Mouse (Mus musculus): ENCODE measurements around the gene Frmd4b. TPM values are rescaled to one million over a fixed set of nuclear protein-coding genes. Genes with fewer than 3 reads are reported as not detected.
A peak's percentile ranks its signal among the peaks of the same experiment; 100 is the strongest.
"Not testable (repeated sequence)": the region's sequence is repeated elsewhere in the genome, so short reads cannot be mapped to it uniquely, and the experiment has no call there.

Frmd4b gene
- polyA plus RNA-seq, 1 experiment from 2014 or later: 21.5 TPM

DNA sequence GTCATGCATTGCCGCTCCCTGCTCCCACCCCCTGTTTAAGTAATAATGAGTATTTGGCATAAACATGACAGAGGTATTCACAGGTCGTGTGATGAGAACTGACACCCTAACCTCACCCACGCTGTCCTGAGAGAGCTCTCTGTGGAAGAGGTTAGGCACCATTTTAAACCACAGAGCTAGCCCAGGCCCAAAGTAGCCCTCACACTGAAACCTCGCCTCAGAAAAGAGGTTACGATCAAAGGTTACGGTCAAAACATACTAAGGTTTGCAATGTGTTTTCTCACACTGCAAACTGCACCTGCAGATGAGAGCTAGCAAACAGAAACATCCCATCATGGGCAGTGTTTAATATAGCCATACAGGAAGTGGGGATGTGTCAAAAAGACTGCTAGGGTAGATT is 230.0 kb downstream of the Frmd4b start:
- no peaks in the 10 kb centered on the region for H3K27me3 ChIP-seq
- in situ Hi-C loops (cut with MboI; ENCODE audit: low pct_unique_long_range_greater_than_20kb): no loop called here
- ATAC-seq (no peak), DNase-seq (ENCODE audit: low read depth, low spot score) (no peak)
- TF ChIP-seq CTCF (IDR thresholded peaks at IDR 0.05): no peak
- POLR2A ChIA-PET: interaction anchor here (0.6 to 0.9 kb wide), 2 partner anchors 33 to 40 kb away, joined by 3 read pairs; no protein-coding TSS in a partner anchor
- CTCF ChIA-PET: interaction anchor here (1.4 kb wide), 1 partner anchor 25 kb away, joined by 4 read pairs; no protein-coding TSS in a partner anchor

- no peaks in the 10 kb centered on the region for H3K27me3 ChIP-seq
- ATAC-seq (no peak), DNase-seq (ENCODE audit: low read depth, low spot score) (no peak)
- in situ Hi-C loops (cut with MboI; ENCODE audit: low pct_unique_long_range_greater_than_20kb): no loop called here
- POLR2A ChIA-PET: no interaction called here
- TF ChIP-seq CTCF (IDR thresholded peaks at IDR 0.05): no peak
- CTCF ChIA-PET: no interaction called here
Measured at GRCm38 (mm10) chr6:97384918-97385317, 232.4 kb downstream of the Frmd4b start.

GRCm38 (mm10) chr6:97381275-97381674 is 236.1 kb downstream of the Frmd4b start:
- in situ Hi-C loops (cut with MboI; ENCODE audit: low pct_unique_long_range_greater_than_20kb): no loop called here
- CTCF ChIA-PET: no interaction called here
- DNase-seq (ENCODE audit: low read depth, low spot score) (peak; percentile 35), ATAC-seq (peak; percentile 82)
- POLR2A ChIA-PET: no interaction called here
- TF ChIP-seq CTCF (IDR thresholded peaks at IDR 0.05): no peak
- no peaks in the 10 kb centered on the region for H3K27me3 ChIP-seq

DNA sequence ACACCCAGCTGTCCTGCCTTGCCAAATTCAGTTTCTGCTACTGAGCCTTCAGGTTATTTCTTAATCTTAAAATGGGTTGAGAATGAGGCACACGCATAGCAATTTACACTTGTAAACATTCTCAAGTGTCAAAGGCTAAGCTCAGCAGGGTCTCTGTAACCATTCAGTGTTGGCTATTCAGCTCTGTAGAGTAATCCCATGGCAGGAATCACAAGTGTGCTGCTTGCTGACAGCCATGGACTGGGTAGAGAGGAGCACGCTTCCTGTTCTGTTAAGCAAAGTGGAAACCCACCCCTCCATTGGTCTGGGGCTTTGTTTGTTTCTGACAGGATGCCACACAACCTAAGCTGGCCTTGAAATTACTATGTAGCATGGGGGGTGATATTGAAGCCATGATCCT is 246.4 kb downstream of the Frmd4b start:
- no peak for ATAC-seq
- POLR2A ChIA-PET: no interaction called here
- CTCF ChIA-PET: interaction anchor here (1.2 to 1.4 kb wide), 3 partner anchors 9 to 12 kb away, joined by 3 to 6 read pairs (median 4); no protein-coding TSS in a partner anchor
- no peaks in the 10 kb centered on the region for H3K27me3 ChIP-seq
- TF ChIP-seq CTCF (IDR thresholded peaks at IDR 0.05): no peak
- in situ Hi-C loops (cut with MboI; ENCODE audit: low pct_unique_long_range_greater_than_20kb): no loop called here
- DNase-seq (ENCODE audit: low read depth, low spot score): no peak

- TF ChIP-seq CTCF (IDR thresholded peaks at IDR 0.05): no peak
- in situ Hi-C loops (cut with MboI; ENCODE audit: low pct_unique_long_range_greater_than_20kb): no loop called here
- H3K27me3 ChIP-seq: no peaks in the 10 kb centered on the region
- ATAC-seq: no peak
- CTCF ChIA-PET: interaction anchor here (0.9 to 1.4 kb wide), 4 partner anchors 9 to 12 kb away, joined by 3 to 6 read pairs (median 4); no protein-coding TSS in a partner anchor
- no peak for DNase-seq (ENCODE audit: low read depth, low spot score)
- POLR2A ChIA-PET: no interaction called here
Measured at GRCm38 (mm10) chr6:97370460-97370859, 246.9 kb downstream of the Frmd4b start.

- in situ Hi-C loops (cut with MboI; ENCODE audit: low pct_unique_long_range_greater_than_20kb): no loop called here
- CTCF ChIA-PET: no interaction called here
- no peak for ATAC-seq
Measured at GRCm38 (mm10) chr6:97363846-97364245, 253.5 kb downstream of the Frmd4b start.

DNA sequence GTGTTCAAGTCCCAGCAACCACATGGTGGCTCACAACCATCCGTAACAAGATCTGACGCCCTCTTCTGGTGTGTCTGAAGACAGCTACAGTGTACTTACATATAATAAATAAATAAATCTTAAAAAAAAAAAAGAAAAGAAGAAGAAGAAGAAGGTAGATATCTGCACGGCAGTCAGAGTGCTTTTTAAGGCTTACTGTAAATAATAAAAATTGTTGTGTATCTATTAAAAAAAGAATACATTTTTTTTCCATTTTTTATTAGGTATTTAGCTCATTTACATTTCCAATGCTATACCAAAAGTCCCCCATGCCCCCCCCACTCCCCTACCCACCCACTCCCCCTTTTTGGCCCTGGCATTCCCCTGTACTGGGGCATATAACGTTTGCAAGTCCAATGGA is 259.7 kb downstream of the Frmd4b start:
- in situ Hi-C loops (cut with MboI; ENCODE audit: low pct_unique_long_range_greater_than_20kb); ATAC-seq; H3K27me3 ChIP-seq; DNase-seq (ENCODE audit: low read depth, low spot score); POLR2A ChIA-PET: not testable (repeated sequence)
- CTCF ChIA-PET: interaction anchor here (0.7 to 1.8 kb wide), 2 partner anchors 64 to 77 kb away, joined by 3 to 5 read pairs; no protein-coding TSS in a partner anchor

More at GRCm38 (mm10) chr6:97363846-97364245, 253.5 kb downstream of the Frmd4b start:
- no peak for DNase-seq (ENCODE audit: low read depth, low spot score)
- POLR2A ChIA-PET: no interaction called here
- no peak for TF ChIP-seq CTCF (IDR thresholded peaks at IDR 0.05)
- H3K27me3 ChIP-seq: no peaks in the 10 kb centered on the region

DNA sequence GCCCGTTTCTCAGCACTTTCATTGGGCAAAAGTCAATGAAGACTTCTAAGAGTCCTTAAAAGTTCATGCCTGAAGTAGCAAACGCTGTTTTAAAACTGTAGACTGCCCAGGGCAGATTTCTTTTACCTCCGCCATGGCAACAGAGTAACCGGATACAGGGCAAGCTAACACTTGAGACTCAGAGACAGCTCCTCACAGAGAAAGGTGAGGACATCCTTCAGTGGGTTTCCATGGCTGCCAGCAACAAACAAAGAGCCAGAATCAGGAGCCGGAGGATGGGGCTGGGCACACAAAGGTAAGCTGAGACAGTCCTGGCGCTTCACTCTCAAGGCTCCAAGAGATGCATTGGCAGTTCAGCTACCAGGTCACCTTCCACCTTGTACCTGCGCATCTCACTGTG is 260.7 kb downstream of the Frmd4b start:
- in situ Hi-C loops (cut with MboI; ENCODE audit: low pct_unique_long_range_greater_than_20kb): no loop called here
- no peaks in the 10 kb centered on the region for H3K27me3 ChIP-seq
- ATAC-seq: no peak
- no peak for TF ChIP-seq CTCF (IDR thresholded peaks at IDR 0.05)
- POLR2A ChIA-PET: no interaction called here
- CTCF ChIA-PET: interaction anchor here (0.7 to 1.8 kb wide), 2 partner anchors 51 to 76 kb away, joined by 3 to 5 read pairs; no protein-coding TSS in a partner anchor
- DNase-seq (ENCODE audit: low read depth, low spot score): no peak

DNA sequence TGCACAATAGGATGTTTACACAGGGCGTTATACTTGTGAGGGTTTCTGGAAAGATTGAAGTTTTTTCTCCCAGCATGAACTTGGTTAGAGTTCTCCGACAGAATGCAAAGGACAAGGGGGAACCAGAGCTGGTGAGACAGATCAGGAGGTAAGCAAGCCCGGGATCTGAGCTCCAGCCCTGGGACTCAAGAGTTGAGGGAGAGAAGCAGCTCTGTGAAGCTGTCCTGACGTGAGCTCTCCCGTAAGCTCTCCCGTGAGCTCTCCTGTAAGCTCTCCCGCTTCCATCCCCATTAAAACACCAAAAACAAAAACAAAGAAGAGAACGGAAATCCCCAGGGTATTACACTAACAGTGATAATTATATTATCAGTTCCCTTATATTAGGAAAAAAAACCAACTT is 262.2 kb downstream of the Frmd4b start:
- no peaks in the 10 kb centered on the region for H3K27me3 ChIP-seq
- DNase-seq (ENCODE audit: low read depth, low spot score) (no peak), ATAC-seq (no peak)
- in situ Hi-C loops (cut with MboI; ENCODE audit: low pct_unique_long_range_greater_than_20kb): no loop called here
- TF ChIP-seq CTCF (IDR thresholded peaks at IDR 0.05): no peak
- ChIA-PET CTCF (no interaction called here), POLR2A (no interaction called here)

GRCm38 (mm10) chr6:97353933-97354332 is 263.4 kb downstream of the Frmd4b start:
- CTCF ChIA-PET: interaction anchor here (1.3 to 2.8 kb wide), 2 partner anchors 14 to 43 kb away, joined by 4 to 9 read pairs; no protein-coding TSS in a partner anchor
- peak; percentile 41 for ATAC-seq

DNA sequence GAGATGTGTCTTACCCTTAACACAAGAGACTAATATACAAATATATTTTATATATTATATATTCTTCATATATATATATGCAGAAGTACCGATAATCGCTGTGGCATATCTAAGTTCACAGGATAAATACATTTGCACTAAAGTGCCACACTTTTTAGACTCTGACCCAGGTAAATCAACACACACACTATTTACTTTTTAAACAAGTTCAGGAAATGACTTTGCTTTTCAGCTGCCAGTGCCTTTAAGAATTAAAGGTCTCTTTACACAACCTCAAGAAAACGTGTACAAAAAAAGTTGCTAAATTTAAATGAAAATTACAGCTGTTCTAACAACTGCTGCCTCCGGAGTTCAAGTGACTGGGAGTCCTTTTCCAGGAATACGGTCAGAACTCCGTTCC is 264.0 kb downstream of the Frmd4b start:
- ATAC-seq (no peak), DNase-seq (ENCODE audit: low read depth, low spot score) (no peak)

More at GRCm38 (mm10) chr6:97353933-97354332, 263.4 kb downstream of the Frmd4b start:
- no peak for DNase-seq (ENCODE audit: low read depth, low spot score)
- TF ChIP-seq CTCF (IDR thresholded peaks at IDR 0.05): no peak
- no peaks in the 10 kb centered on the region for H3K27me3 ChIP-seq
- POLR2A ChIA-PET: interaction anchor here (0.6 kb wide), 1 partner anchor 34 kb away, joined by 3 read pairs; no protein-coding TSS in a partner anchor
- in situ Hi-C loops (cut with MboI; ENCODE audit: low pct_unique_long_range_greater_than_20kb): loop anchor here (5.0 kb wide), 1 partner anchor 42 kb away; no protein-coding TSS in a partner anchor

More for the DNA sequence above, 264.0 kb downstream of the Frmd4b start:
- no peaks in the 10 kb centered on the region for H3K27me3 ChIP-seq
- CTCF ChIA-PET: interaction anchor here (1.3 to 2.8 kb wide), 2 partner anchors 13 to 42 kb away, joined by 4 to 9 read pairs; no protein-coding TSS in a partner anchor
- in situ Hi-C loops (cut with MboI; ENCODE audit: low pct_unique_long_range_greater_than_20kb): loop anchor here (5.0 kb wide), 1 partner anchor 41 kb away; no protein-coding TSS in a partner anchor
- POLR2A ChIA-PET: no interaction called here
- TF ChIP-seq CTCF (IDR thresholded peaks at IDR 0.05): no peak

All from Patski (cell line).